Mouse (Mus musculus) E14TG2a.4 (cell line): ENCODE data around the gene Tmem256.

Experiments used
- CTCF ChIP-seq: conservative IDR thresholded peaks from 2 replicates; pipeline ENCODE4 v1.5.1; 2014; ENCODE audit warnings: low read length
- NANOG ChIP-seq: IDR thresholded peaks from 2 replicates; pipeline ENCODE4 v1.6.1; 2014; ENCODE audit warnings: borderline replicate concordance, low read length, mixed read lengths

GRCm38 (mm10) chr11:69837952-69838713 is at the start of gene Tmem256:
- TF ChIP-seq CTCF (no peak), NANOG (no peak)
